Mouse (Mus musculus) limb, embryonic 14.5 days (tissue): ENCODE measurements around the gene Hs6st1. TPM values are rescaled to one million over a fixed set of nuclear protein-coding genes. Genes with fewer than 3 reads are reported as not detected.

ENCODE experiments used
- ATAC-seq: fragments of 200-750 bp; cut with Nextera tagmentation; 2 replicates; pipeline ENCODE4 v1.8.0; 2017; ENCODE audit warnings: low read depth, moderate number of reproducible peaks, moderate TSS enrichment; ENCODE audit not compliant: low FRiP score
- DNase-seq: peaks from one replicate; pipeline ENCODE4 v3.0.0-alpha.2; 2015; ENCODE audit warnings: low spot score
- H3K27ac ChIP-seq: fragments of 300-500 bp; sonication (generic); replicated peaks from 2 replicates; pipeline ENCODE4 v1.5.1; 2014; ENCODE audit warnings: low read depth, mild to moderate bottlenecking, low read length, moderate library complexity, mixed read lengths
- H3K27me3 ChIP-seq: fragments of 300-500 bp; sonication (generic); 2 replicates; pipeline ENCODE4 v1.6.1; 2014; ENCODE audit warnings: low read length, mixed read lengths; ENCODE audit not compliant: control insufficient read depth, insufficient read depth
- H3K36me3 ChIP-seq: fragments of 300-500 bp; sonication (generic); 2 replicates; pipeline ENCODE4 v1.6.1; 2014; ENCODE audit warnings: mild to moderate bottlenecking, low read length, moderate library complexity, mixed read lengths; ENCODE audit not compliant: control insufficient read depth, insufficient read depth
- H3K4me1 ChIP-seq: fragments of 300-500 bp; sonication (generic); 2 replicates; pipeline ENCODE4 v1.6.1; 2014; ENCODE audit warnings: antibody characterized with exemption, low read length, mixed read lengths; ENCODE audit not compliant: control insufficient read depth, insufficient read depth
- H3K4me2 ChIP-seq: fragments of 300-500 bp; sonication (generic); replicated peaks from 2 replicates; pipeline ENCODE4 v1.6.1; 2014; ENCODE audit warnings: low read depth, mild to moderate bottlenecking, low read length, moderate library complexity; ENCODE audit not compliant: severe bottlenecking
- H3K4me3 ChIP-seq: fragments of 300-500 bp; sonication (generic); replicated peaks from 2 replicates; pipeline ENCODE4 v1.5.1; 2014; ENCODE audit warnings: low read length
- H3K9ac ChIP-seq: fragments of 300-500 bp; sonication (generic); 2 replicates; pipeline ENCODE4 v1.6.1; 2014; ENCODE audit warnings: mild to moderate bottlenecking, low read depth, low read length, moderate library complexity; ENCODE audit not compliant: severe bottlenecking
- H3K9me3 ChIP-seq: fragments of 300-500 bp; sonication (generic); 2 replicates; pipeline ENCODE4 v1.6.1; 2016; ENCODE audit warnings: low read length; ENCODE audit not compliant: control insufficient read depth
- POLR2A ChIP-seq: fragments of 200-500 bp; IDR thresholded peaks from 2 replicates; pipeline ENCODE4 v1.8.0; 2012; ENCODE audit warnings: inconsistent platforms, mild to moderate bottlenecking, moderate library complexity, borderline replicate concordance; ENCODE audit not compliant: insufficient read depth, insufficient read length; ENCODE audit errors: extremely low read depth
- WGBS: fragments of 180-500 bp; shearing (Covaris S2); extraction: QIAGEN DNeasy Blood & Tissue Kit; methylation state at CpG from one replicate; pipeline ENCODE4 v1.1.7; 2014; 5-methylcytosine and 5-hydroxymethylcytosine counted together
- polyA plus RNA-seq, 2 experiments: library from polyadenylated mRNA; depleted of rRNA in 1 of 2; stranded (reverse) in 1 of 2; unstranded in 1 of 2; fragments of >200 nt; fragmentation: Nextera tagmentation in 1 of 2; extraction: Ambion mirVana in 1 of 2; gene quantifications; 2 replicates each; pipeline versions ENCODE4 v1.2.1 to v1.2.3; 2012 to 2014

The Hs6st1 gene
- polyA plus RNA-seq, 2 experiments = 14.9 to 50.5 TPM

- Histone ChIP-seq H3K4me1 (peaks cover 17% of the 10 kb centered on the region), H3K27me3 (no peaks in the 10 kb centered on the region), H3K9me3 (no peaks in the 10 kb centered on the region), H3K27ac (no peak overlapping the region), H3K36me3 (no peaks in the 10 kb centered on the region), H3K9ac (no peak overlapping the region), H3K4me3 (no peak overlapping the region), H3K4me2 (no peak overlapping the region)
- WGBS = 87% methylated on average over 11 of the region's 11 CpGs
- no peak for TF ChIP-seq POLR2A
- ATAC-seq = no peak
- DNase-seq = no peak
Measured at GRCm38 (mm10) chr1:36062088-36062805, 6.0 kb upstream of the Hs6st1 start.

DNA sequence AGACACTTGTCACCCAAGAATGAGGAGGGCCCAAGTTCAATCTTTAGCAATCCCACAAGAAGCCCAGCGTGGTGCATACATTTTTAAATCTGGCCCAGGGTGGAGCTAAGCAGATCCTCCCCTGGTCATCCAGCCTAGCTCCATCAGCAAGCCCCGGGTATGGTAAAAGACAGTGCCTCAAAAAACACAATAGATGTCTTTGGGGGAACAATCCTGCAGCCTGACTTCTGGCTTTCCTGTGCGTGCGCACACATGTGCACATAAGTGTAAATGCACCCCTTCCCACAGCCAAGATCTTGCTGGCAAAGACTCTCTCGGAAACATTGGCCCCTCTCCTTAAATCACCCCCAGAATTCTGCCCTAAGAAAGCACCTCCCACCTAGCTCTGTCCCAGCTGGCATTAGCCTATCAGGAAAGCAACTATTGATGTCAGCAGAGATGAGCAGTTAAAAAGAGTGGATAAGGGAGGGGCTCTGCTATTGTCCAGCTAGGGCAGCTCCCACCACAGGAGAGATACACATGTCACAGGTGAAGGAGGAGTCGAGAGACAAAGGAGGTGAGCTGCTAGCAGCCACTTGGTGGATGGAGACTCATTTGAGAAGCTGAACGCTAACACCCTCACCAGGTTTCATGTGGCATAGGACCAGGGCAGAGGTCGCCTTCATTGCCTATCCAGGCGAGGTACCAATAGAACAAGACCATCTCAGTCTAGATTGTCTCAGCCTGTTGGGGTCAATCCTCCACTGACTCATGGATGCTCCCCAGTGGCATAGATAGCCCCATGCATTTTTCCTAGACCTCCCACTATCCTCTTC lies 5.2 kb upstream of the Hs6st1 start:
- peaks cover 17% of the 10 kb centered on the region for H3K4me1 ChIP-seq
- WGBS = 73% methylated on average over 9 of the region's 9 CpGs

DNA sequence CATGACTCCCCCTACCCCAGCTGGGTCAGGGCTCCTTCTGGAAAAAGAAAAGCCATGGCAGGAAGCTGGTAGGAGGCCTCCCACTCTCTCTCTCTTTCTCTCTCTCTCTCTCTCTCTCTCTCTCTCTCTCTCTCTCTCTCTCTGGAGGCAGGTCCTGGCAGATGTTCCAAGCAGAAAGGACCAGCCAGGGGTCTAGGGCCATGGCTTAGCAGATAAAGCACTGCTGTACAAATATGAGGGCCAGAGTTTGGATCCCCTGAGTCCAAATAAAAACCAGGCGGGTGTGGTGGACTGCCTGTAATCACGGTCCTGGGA lies 4.6 kb upstream of the Hs6st1 start:
- no peak for DNase-seq
- no peaks in the 10 kb centered on the region for H3K27me3 ChIP-seq
- H3K27ac ChIP-seq = no peak overlapping the region
- no peak for ATAC-seq
- no peak overlapping the region for H3K4me2 ChIP-seq
- no peak overlapping the region for H3K9ac ChIP-seq
- H3K36me3 ChIP-seq = no peaks in the 10 kb centered on the region
- no peaks in the 10 kb centered on the region for H3K9me3 ChIP-seq
- no peak for TF ChIP-seq POLR2A
- H3K4me1 ChIP-seq = peaks cover 17% of the 10 kb centered on the region
- whole genome bisulfite sequencing = 67% methylated on average over 2 of the region's 2 CpGs
- no peak overlapping the region for H3K4me3 ChIP-seq

More for the DNA sequence above, 5.2 kb upstream of the Hs6st1 start:
- Histone ChIP-seq H3K27me3 (no peaks in the 10 kb centered on the region), H3K9me3 (no peaks in the 10 kb centered on the region), H3K9ac (no peak overlapping the region), H3K36me3 (no peaks in the 10 kb centered on the region), H3K27ac (no peak overlapping the region), H3K4me2 (no peak overlapping the region), H3K4me3 (no peak overlapping the region)
- no peak for TF ChIP-seq POLR2A
- DNase-seq = no peak
- ATAC-seq = no peak

- 53% methylated on average over 4 of the region's 4 CpGs for WGBS
- Histone ChIP-seq H3K9ac (no peak overlapping the region), H3K4me3 (peak overlapping the region; percentile 15; the same call in 1 of the 2 replicates), H3K4me1 (peaks cover 20% of the 10 kb centered on the region), H3K27ac (0 out of 2 replicates have a peak overlapping the region, but pooled peaks have one; percentile 46), H3K27me3 (no peaks in the 10 kb centered on the region), H3K9me3 (no peaks in the 10 kb centered on the region), H3K4me2 (peak overlapping the region; percentile 46), H3K36me3 (no peaks in the 10 kb centered on the region)
- DNase-seq (no peak), ATAC-seq (no peak)
- no peak for TF ChIP-seq POLR2A
Measured at GRCm38 (mm10) chr1:36064223-36064622, 4.0 kb upstream of the Hs6st1 start.

- H3K9ac ChIP-seq = peak overlapping the region; percentile 34
- peak overlapping the region; percentile 15 for H3K4me3 ChIP-seq
- no peak for TF ChIP-seq POLR2A
- DNase-seq = peak; percentile 94
- H3K27me3 ChIP-seq = no peaks in the 10 kb centered on the region
- peak overlapping the region; percentile 46; the same call in 1 of the 2 replicates for H3K27ac ChIP-seq
- WGBS = under 1% methylated on average over 24 of the region's 24 CpGs
- no peaks in the 10 kb centered on the region for H3K36me3 ChIP-seq
- H3K4me2 ChIP-seq = peak overlapping the region; percentile 46
- no peaks in the 10 kb centered on the region for H3K9me3 ChIP-seq
- H3K4me1 ChIP-seq = peaks cover 29% of the 10 kb centered on the region
- peak; percentile 79 for ATAC-seq
Measured at GRCm38 (mm10) chr1:36064861-36065760, 3.1 kb upstream of the Hs6st1 start.
